Mouse (Mus musculus) C2C12 (cell line): ENCODE measurements around the gene Lrrc73. TPM values are rescaled to one million over a fixed set of nuclear protein-coding genes. Genes with fewer than 3 reads are reported as not detected.

Experiments
- H3K27me3 ChIP-seq: one replicate; pipeline ENCODE4 v1.6.1; 2011; ENCODE audit not compliant: control insufficient read depth, insufficient read depth, insufficient read length
- H3K36me3 ChIP-seq: one replicate; pipeline ENCODE4 v1.6.1; 2011; ENCODE audit not compliant: control insufficient read depth, insufficient read depth
- H3K4me3 ChIP-seq: one replicate; pipeline ENCODE4 v1.5.1; 2011; ENCODE audit warnings: mild to moderate bottlenecking, control low read depth; ENCODE audit not compliant: poor library complexity, insufficient read depth, severe bottlenecking
- H3K79me2 ChIP-seq: one replicate; pipeline ENCODE4 v1.6.1; 2011; ENCODE audit not compliant: control insufficient read depth, insufficient read depth
- H3K79me3 ChIP-seq: one replicate; pipeline ENCODE4 v1.6.1; 2011; ENCODE audit warnings: low read depth, control low read depth
- H3ac ChIP-seq: one replicate; pipeline ENCODE3; 2011; ENCODE audit warnings: low read depth; ENCODE audit not compliant: control insufficient read depth, insufficient read length
- CEBPB ChIP-seq: IDR thresholded peaks from one replicate; pipeline ENCODE4 v1.6.1; 2011; ENCODE audit warnings: low read depth, mild to moderate bottlenecking, control low read depth, moderate library complexity
- CTCF ChIP-seq: IDR thresholded peaks from one replicate; pipeline ENCODE4 v1.5.1; 2011; ENCODE audit not compliant: control insufficient read depth, insufficient read depth, insufficient read length
- FOSL1 ChIP-seq: IDR thresholded peaks from one replicate; pipeline ENCODE4 v1.8.0; 2011; ENCODE audit warnings: mild to moderate bottlenecking, low read length; ENCODE audit not compliant: poor library complexity, insufficient read depth, severe bottlenecking
- MAX ChIP-seq: IDR thresholded peaks from one replicate; pipeline ENCODE4 v1.6.1; 2011; ENCODE audit warnings: mild to moderate bottlenecking, control low read depth
- MYOD1 ChIP-seq: IDR thresholded peaks from one replicate; pipeline ENCODE4 v1.6.1; 2011; ENCODE audit warnings: low read depth; ENCODE audit not compliant: control insufficient read depth, insufficient read length
- MYOG ChIP-seq: IDR thresholded peaks from one replicate; pipeline ENCODE4 v1.6.1; 2011; ENCODE audit not compliant: control insufficient read depth, insufficient read length; ENCODE audit errors: extremely low read depth
- USF1 ChIP-seq: IDR thresholded peaks from one replicate; pipeline ENCODE4 v1.6.1; 2011; ENCODE audit warnings: low read depth, mild to moderate bottlenecking, control low read depth, moderate library complexity
- polyA plus RNA-seq: library from polyadenylated mRNA; unstranded; fragments of >200 nt; fragmentation: generic; extraction: Trizol; gene quantifications from one replicate; pipeline ENCODE4 v1.2.1, GENCODE M21; 2012; ENCODE audit warnings: missing spikeins

Gene Lrrc73
- polyA plus RNA-seq, 1 experiment: 5.3 TPM

GRCm38 (mm10) chr17:46252571-46253451 lies 520 bp upstream of the Lrrc73 start:
- Histone ChIP-seq H3K79me2 (peaks cover 26% of the 10 kb centered on the region), H3K27me3 (no peaks in the 10 kb centered on the region), H3K4me3 (peak overlapping the region; percentile 32), H3ac (no peak overlapping the region), H3K36me3 (peaks cover 51% of the 10 kb centered on the region), H3K79me3 (peaks cover 12% of the 10 kb centered on the region)
- TF ChIP-seq MYOD1 (no peak), USF1 (no peak), CTCF (no peak), MYOG (no peak), MAX (no peak), FOSL1 (no peak), CEBPB (no peak)

GRCm38 (mm10) chr17:46254106-46254505 lies 775 bp downstream of the Lrrc73 start:
- peak overlapping the region; percentile 32 for H3K4me3 ChIP-seq
- TF ChIP-seq FOSL1 (no peak), USF1 (no peak), MAX (no peak), CTCF (no peak), CEBPB (no peak), MYOD1 (no peak), MYOG (no peak)
- H3K36me3 ChIP-seq: peaks cover 61% of the 10 kb centered on the region
- H3K27me3 ChIP-seq: no peaks in the 10 kb centered on the region
- peaks cover 13% of the 10 kb centered on the region for H3K79me2 ChIP-seq
- peak overlapping the region; percentile 76 for H3ac ChIP-seq
- peaks cover 2% of the 10 kb centered on the region for H3K79me3 ChIP-seq

GRCm38 (mm10) chr17:46255147-46255546 lies 1.8 kb downstream of the Lrrc73 start:
- TF ChIP-seq CEBPB: no peak
- no peak for TF ChIP-seq FOSL1
- TF ChIP-seq MYOD1: no peak
- no peaks in the 10 kb centered on the region for H3K79me3 ChIP-seq
- H3K79me2 ChIP-seq: peaks cover 2% of the 10 kb centered on the region
- H3K4me3 ChIP-seq: no peak overlapping the region
- peaks cover 61% of the 10 kb centered on the region for H3K36me3 ChIP-seq
- no peaks in the 10 kb centered on the region for H3K27me3 ChIP-seq
- H3ac ChIP-seq: no peak overlapping the region

- Histone ChIP-seq H3K79me3 (no peaks in the 10 kb centered on the region), H3K36me3 (peaks cover 71% of the 10 kb centered on the region), H3K79me2 (peaks cover 11% of the 10 kb centered on the region), H3ac (no peak overlapping the region), H3K27me3 (no peaks in the 10 kb centered on the region), H3K4me3 (no peak overlapping the region)
- no peak for TF ChIP-seq MYOG
Observed at GRCm38 (mm10) chr17:46258279-46259053, 5.1 kb downstream of the Lrrc73 start.

GRCm38 (mm10) chr17:46259675-46260074 lies 6.3 kb downstream of the Lrrc73 start:
- peaks cover 83% of the 10 kb centered on the region for H3K36me3 ChIP-seq
- no peaks in the 10 kb centered on the region for H3K27me3 ChIP-seq
- no peak overlapping the region for H3K4me3 ChIP-seq
- peaks cover 3% of the 10 kb centered on the region for H3K79me3 ChIP-seq
- H3ac ChIP-seq: no peak overlapping the region
- TF ChIP-seq MYOD1: no peak
- no peak for TF ChIP-seq MAX
- TF ChIP-seq CTCF: no peak
- TF ChIP-seq MYOG: no peak
- TF ChIP-seq FOSL1: no peak
- no peak for TF ChIP-seq CEBPB
- no peak for TF ChIP-seq USF1
- peaks cover 23% of the 10 kb centered on the region for H3K79me2 ChIP-seq

- Histone ChIP-seq H3K79me3 (peaks cover 13% of the 10 kb centered on the region), H3K4me3 (no peak overlapping the region), H3K36me3 (peaks cover 90% of the 10 kb centered on the region), H3K27me3 (no peaks in the 10 kb centered on the region), H3K79me2 (peaks cover 43% of the 10 kb centered on the region), H3ac (no peak overlapping the region)
- TF ChIP-seq USF1: no peak
Observed at GRCm38 (mm10) chr17:46262201-46262694, 8.9 kb downstream of the Lrrc73 start.
